Mouse (Mus musculus) MEL (cell line): ENCODE results near the gene Usp32. TPM values are rescaled to one million over a fixed set of nuclear protein-coding genes. Genes with fewer than 3 reads are reported as not detected.

ENCODE experiments used
- DNase-seq: peaks from one replicate; pipeline ENCODE4 v3.0.0; 2011; ENCODE audit warnings: low read depth, low spot score
- H3K27ac ChIP-seq: 2 replicates; pipeline ENCODE4 v1.5.1; 2012; ENCODE audit warnings: low read depth, mild to moderate bottlenecking, control low read depth, low read length, moderate library complexity; ENCODE audit not compliant: control insufficient read depth
- H3K27me3 ChIP-seq, 2 experiments: fragments of 150-350 bp in 1 of 2; sonication (generic) in 1 of 2; 2 replicates each; pipeline ENCODE4 v1.6.1; 2012; ENCODE audit warnings: low read length in 2 of 2, mild to moderate bottlenecking in 2 of 2, improper control_type of control experiment in 1 of 2, moderate library complexity in 1 of 2; ENCODE audit not compliant: insufficient read depth in 2 of 2, control insufficient read depth in 1 of 2
- H3K36me3 ChIP-seq, 2 experiments: 2 replicates each; pipeline ENCODE4 v1.6.1; 2012 to 2014; ENCODE audit warnings: low read length in 2 of 2, improper control_type of control experiment in 1 of 2, inconsistent platforms in 1 of 2, mild to moderate bottlenecking in 1 of 2; ENCODE audit not compliant: insufficient read depth in 2 of 2, control insufficient read depth in 1 of 2
- H3K4me1 ChIP-seq, 2 experiments: fragments of 150-350 bp in 1 of 2; sonication (generic) in 1 of 2; 2 replicates each; pipeline ENCODE4 v1.6.1; 2012; ENCODE audit warnings: low read length in 2 of 2, improper control_type of control experiment in 1 of 2, mild to moderate bottlenecking in 1 of 2; ENCODE audit not compliant: insufficient read depth in 2 of 2, control insufficient read depth in 1 of 2
- H3K4me3 ChIP-seq, 2 experiments: fragments of 150-350 bp in 1 of 2; sonication (generic) in 1 of 2; 2 replicates each; pipeline ENCODE4 v1.5.1; 2012; ENCODE audit warnings: low read depth in 2 of 2, low read length in 2 of 2, mild to moderate bottlenecking in 2 of 2, moderate library complexity in 2 of 2, control low read depth in 1 of 2, improper control_type of control experiment in 1 of 2; ENCODE audit not compliant: control insufficient read depth in 1 of 2, insufficient read depth in 1 of 2
- H3K79me2 ChIP-seq: 2 replicates; pipeline ENCODE4 v1.6.1; 2012; ENCODE audit warnings: mild to moderate bottlenecking, low read length, moderate library complexity; ENCODE audit not compliant: control insufficient read depth, poor library complexity, insufficient read depth
- H3K9ac ChIP-seq: 2 replicates; pipeline ENCODE4 v1.6.1; 2012; ENCODE audit warnings: low read depth, mild to moderate bottlenecking, control low read depth, low read length, moderate library complexity; ENCODE audit not compliant: control insufficient read depth, poor library complexity, severe bottlenecking
- H3K9me3 ChIP-seq: fragments of 150-350 bp; sonication (generic); replicated peaks from 2 replicates; pipeline ENCODE4 v1.6.1; 2012; ENCODE audit warnings: mild to moderate bottlenecking, low read length, improper control_type of control experiment, moderate library complexity; ENCODE audit not compliant: insufficient read depth
- BHLHE40 ChIP-seq: IDR thresholded peaks from 2 replicates; pipeline ENCODE4 v1.6.1; 2012; ENCODE audit warnings: low read depth, mild to moderate bottlenecking, inconsistent platforms, low read length, improper control_type of control experiment, borderline replicate concordance
- CHD1 ChIP-seq: IDR thresholded peaks from 2 replicates; pipeline ENCODE4 v1.6.1; 2012; ENCODE audit warnings: low read depth, mild to moderate bottlenecking, inconsistent platforms, low read length, improper control_type of control experiment
- CHD2 ChIP-seq: IDR thresholded peaks from 2 replicates; pipeline ENCODE4 v1.6.1; 2011; ENCODE audit warnings: low read length, improper control_type of control experiment
- CTCF ChIP-seq, 3 experiments: IDR thresholded peaks in 2 of 3; conservative IDR thresholded peaks in 1 of 3; 2 replicates each; pipeline ENCODE4 v1.5.1; 2011 to 2012; ENCODE audit warnings: low read length in 3 of 3, low read depth in 2 of 3, mild to moderate bottlenecking in 2 of 3, improper control_type of control experiment in 1 of 3, inconsistent platforms in 1 of 3, mixed read lengths in 1 of 3, moderate library complexity in 1 of 3; ENCODE audit not compliant: control insufficient read depth in 1 of 3, insufficient read depth in 1 of 3, poor library complexity in 1 of 3, severe bottlenecking in 1 of 3
- ELF1 ChIP-seq: IDR thresholded peaks from 2 replicates; pipeline ENCODE4 v1.6.1; 2014; ENCODE audit warnings: low read depth, mild to moderate bottlenecking, inconsistent platforms, low read length, improper control_type of control experiment, moderate library complexity
- EP300 ChIP-seq, 2 experiments: IDR thresholded peaks; 2 replicates each; pipeline ENCODE4 v1.6.1; 2011; ENCODE audit warnings: improper control_type of control experiment in 2 of 2, low read length in 2 of 2, low read depth in 1 of 2, mild to moderate bottlenecking in 1 of 2
- ETS1 ChIP-seq: IDR thresholded peaks from 2 replicates; pipeline ENCODE4 v1.6.1; 2012; ENCODE audit warnings: low read depth, mild to moderate bottlenecking, inconsistent platforms, low read length, improper control_type of control experiment, moderate library complexity
- GABPA ChIP-seq: IDR thresholded peaks from 2 replicates; pipeline ENCODE4 v1.6.1; 2012; ENCODE audit warnings: low read depth, mild to moderate bottlenecking, inconsistent platforms, low read length, improper control_type of control experiment, moderate library complexity
- HCFC1 ChIP-seq: IDR thresholded peaks from 2 replicates; pipeline ENCODE4 v1.6.1; 2012; ENCODE audit warnings: low read depth, mild to moderate bottlenecking, inconsistent platforms, low read length, improper control_type of control experiment, moderate library complexity
- MAFK ChIP-seq: IDR thresholded peaks from 2 replicates; pipeline ENCODE4 v1.6.1; 2011; ENCODE audit warnings: low read depth, mild to moderate bottlenecking, low read length, improper control_type of control experiment, borderline replicate concordance
- MEF2A ChIP-seq: IDR thresholded peaks from 2 replicates; pipeline ENCODE4 v1.6.1; 2014; ENCODE audit warnings: low read depth, mild to moderate bottlenecking, inconsistent platforms, low read length, improper control_type of control experiment; ENCODE audit not compliant: poor library complexity, insufficient replicate concordance, severe bottlenecking; ENCODE audit errors: extremely low read depth
- MXI1 ChIP-seq: IDR thresholded peaks from 2 replicates; pipeline ENCODE4 v1.6.1; 2011; ENCODE audit warnings: mild to moderate bottlenecking, low read depth, low read length, improper control_type of control experiment
- MYB ChIP-seq: IDR thresholded peaks from 2 replicates; pipeline ENCODE4 v1.6.1; 2011; ENCODE audit warnings: mild to moderate bottlenecking, low read depth, low read length, improper control_type of control experiment
- NRF1 ChIP-seq: IDR thresholded peaks from 2 replicates; pipeline ENCODE4 v1.6.1; 2014; ENCODE audit warnings: low read depth, mild to moderate bottlenecking, inconsistent platforms, low read length, improper control_type of control experiment, moderate library complexity; ENCODE audit not compliant: poor library complexity, insufficient read depth, severe bottlenecking
- POLR2AphosphoS2 ChIP-seq: IDR thresholded peaks from 2 replicates; pipeline ENCODE4 v1.6.1; 2011; ENCODE audit warnings: low read length, improper control_type of control experiment
- RAD21 ChIP-seq: IDR thresholded peaks from 2 replicates; pipeline ENCODE4 v1.6.1; 2011; ENCODE audit warnings: mild to moderate bottlenecking, low read depth, low read length, improper control_type of control experiment
- RCOR1 ChIP-seq: IDR thresholded peaks from 2 replicates; pipeline ENCODE4 v1.6.1; 2012; ENCODE audit warnings: low read depth, mild to moderate bottlenecking, inconsistent platforms, low read length, improper control_type of control experiment
- SMC3 ChIP-seq: IDR thresholded peaks from 2 replicates; pipeline ENCODE4 v1.6.1; 2011; ENCODE audit warnings: low read depth, low read length, improper control_type of control experiment
- TBP ChIP-seq: IDR thresholded peaks from 2 replicates; pipeline ENCODE4 v1.8.0; 2011; ENCODE audit warnings: low read depth, low read length, improper control_type of control experiment
- UBTF ChIP-seq: IDR thresholded peaks from 2 replicates; pipeline ENCODE4 v1.6.1; 2012; ENCODE audit warnings: low read depth, mild to moderate bottlenecking, inconsistent platforms, low read length, improper control_type of control experiment, moderate library complexity, borderline replicate concordance; ENCODE audit not compliant: insufficient read depth
- USF1 ChIP-seq: IDR thresholded peaks from 2 replicates; pipeline ENCODE4 v1.6.1; 2014; ENCODE audit warnings: low read depth, mild to moderate bottlenecking, inconsistent platforms, low read length, improper control_type of control experiment, moderate library complexity
- USF2 ChIP-seq, 2 experiments: IDR thresholded peaks; 2 replicates each; pipeline ENCODE4 v1.6.1; 2011 to 2012; ENCODE audit warnings: improper control_type of control experiment in 2 of 2, low read length in 2 of 2, borderline replicate concordance in 1 of 2, inconsistent platforms in 1 of 2, low read depth in 1 of 2, mild to moderate bottlenecking in 1 of 2; ENCODE audit not compliant: insufficient read depth in 1 of 2
- ZC3H11A ChIP-seq: IDR thresholded peaks from 2 replicates; pipeline ENCODE4 v1.6.1; 2012; ENCODE audit warnings: low read depth, mild to moderate bottlenecking, inconsistent platforms, low read length, improper control_type of control experiment
- ZKSCAN1 ChIP-seq: IDR thresholded peaks from 2 replicates; pipeline ENCODE4 v1.6.1; 2012; ENCODE audit warnings: low read depth, mild to moderate bottlenecking, inconsistent platforms, low read length, improper control_type of control experiment, moderate library complexity
- ZMIZ1 ChIP-seq: IDR thresholded peaks from 2 replicates; pipeline ENCODE4 v1.6.1; 2012; ENCODE audit warnings: low read depth, mild to moderate bottlenecking, inconsistent platforms, low read length, improper control_type of control experiment, moderate library complexity
- ZNF384 ChIP-seq: IDR thresholded peaks from 2 replicates; pipeline ENCODE4 v1.6.1; 2012; ENCODE audit warnings: low read depth, mild to moderate bottlenecking, inconsistent platforms, low read length, improper control_type of control experiment
- polyA plus RNA-seq, 2 experiments: library from polyadenylated mRNA; stranded (reverse) in 1 of 2; unstranded in 1 of 2; fragments of >175 nt in 1 of 2; fragments of >200 nt in 1 of 2; gene quantifications; 2 replicates each; pipeline versions ENCODE4 v1.2.1 to v1.2.4; 2012; ENCODE audit warnings: low replicate concordance in 2 of 2, low read depth in 1 of 2; ENCODE audit not compliant: insufficient read length in 2 of 2, insufficient read depth in 1 of 2, missing spikeins in 1 of 2
- total RNA-seq: library from RNA; depleted of rRNA; stranded (reverse); fragments of 300-350 nt; gene quantifications from 2 replicates; pipeline ENCODE4 v1.2.3, GENCODE M21; 2012

Usp32 gene
- total and polyA plus RNA-seq, 3 experiments, result 11.3 to 11.5 TPM; not detected in 1

GRCm38 (mm10) chr11:85184082-85184481 is 44.1 kb upstream of the Usp32 start:
- H3K4me3 ChIP-seq, result no peak overlapping the region
- TF ChIP-seq MEF2A (no peak), BHLHE40 (no peak), UBTF (no peak), ETS1 (no peak), ZMIZ1 (no peak), RAD21 (peak; percentile 94), SMC3 (peak; percentile 83), HCFC1 (peak; percentile 51), CHD2 (no peak), CHD1 (no peak), NRF1 (no peak), MAFK (no peak), GABPA (no peak), MYB (no peak), TBP (no peak), ZNF384 (no peak), POLR2AphosphoS2 (no peak), CTCF (IDR thresholded peaks at IDR 0.05 in 2 of 3, conservative IDR thresholded peaks at IDR 0.05 in 1 of 3; ENCODE audit: control insufficient read depth in 1 of 3, insufficient read depth in 1 of 3, low read depth in 2 of 3, low read length in 3 of 3, poor library complexity in 1 of 3, severe bottlenecking in 1 of 3) (peak; percentile 63 to 94 (median 82)), RCOR1 (no peak), ZC3H11A (peak; percentile 71), ELF1 (no peak), EP300 (IDR thresholded peaks at IDR 0.05; ENCODE audit: low read depth in 1 of 2, low read length in 2 of 2) (no peak), USF2 (IDR thresholded peaks at IDR 0.05; ENCODE audit: borderline replicate concordance in 1 of 2, insufficient read depth in 1 of 2, low read depth in 1 of 2, low read length in 2 of 2) (no peak), USF1 (no peak), MXI1 (no peak), ZKSCAN1 (no peak)
- H3K27me3 ChIP-seq, result no peaks in the 10 kb centered on the region
- H3K79me2 ChIP-seq, result no peaks in the 10 kb centered on the region; the same call in 1 of the 2 replicates
- peak; percentile 91 for DNase-seq
- no peak overlapping the region for H3K27ac ChIP-seq
- H3K4me1 ChIP-seq, result peaks cover 6 to 8% of the 10 kb centered on the region in 2 experiments; a peak in 3 of 4 replicates
- H3K9ac ChIP-seq, result no peak overlapping the region
- H3K36me3 ChIP-seq, result peaks cover 0 to 7% of the 10 kb centered on the region in 2 experiments; a peak in 1 of 4 replicates
- H3K9me3 ChIP-seq, result no peaks in the 10 kb centered on the region
